Mouse (Mus musculus): ENCODE results near the gene Cdh9. TPM values are rescaled to one million over a fixed set of nuclear protein-coding genes. Genes with fewer than 3 reads are reported as not detected.

The Cdh9 gene
- total RNA-seq (2017), result not detected in 2 replicates

DNA sequence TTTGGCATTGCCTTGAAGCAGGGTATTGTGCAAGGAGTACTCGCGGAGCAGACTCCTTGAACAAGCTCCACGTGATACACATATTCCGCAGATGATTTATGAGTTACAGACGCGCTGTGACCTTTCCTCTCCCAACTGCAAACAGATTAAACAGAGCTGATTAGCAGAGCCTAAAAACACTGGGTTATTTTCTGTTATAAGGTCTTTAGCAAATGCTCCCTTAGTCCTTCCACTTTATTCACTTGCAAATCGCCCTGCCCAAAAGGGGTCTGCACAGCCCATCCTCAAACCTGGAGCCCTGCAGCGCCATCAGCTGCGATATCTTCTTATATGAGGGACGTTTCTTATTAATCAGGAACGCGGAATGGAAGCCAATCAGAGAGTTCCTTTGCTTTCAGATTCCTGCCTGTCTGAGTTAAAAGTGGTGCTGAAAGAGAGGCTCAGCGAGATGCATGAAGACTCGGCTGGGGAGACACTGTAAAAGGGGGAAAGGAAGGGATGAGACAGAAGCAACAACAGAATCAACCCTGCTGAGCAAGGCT, at the start of gene Cdh9:
Gene Cdh9 (plus strand): TSS at position 287 of the 542 bp plus-strand sequence.
- no peak for ATAC-seq (replicated peaks in 1 of 2; ENCODE audit: insufficient read depth in 1 of 2, low FRiP score in 2 of 2, low TSS enrichment in 1 of 2, low read depth in 1 of 2, poor library complexity in 2 of 2, severe bottlenecking in 2 of 2)

DNA sequence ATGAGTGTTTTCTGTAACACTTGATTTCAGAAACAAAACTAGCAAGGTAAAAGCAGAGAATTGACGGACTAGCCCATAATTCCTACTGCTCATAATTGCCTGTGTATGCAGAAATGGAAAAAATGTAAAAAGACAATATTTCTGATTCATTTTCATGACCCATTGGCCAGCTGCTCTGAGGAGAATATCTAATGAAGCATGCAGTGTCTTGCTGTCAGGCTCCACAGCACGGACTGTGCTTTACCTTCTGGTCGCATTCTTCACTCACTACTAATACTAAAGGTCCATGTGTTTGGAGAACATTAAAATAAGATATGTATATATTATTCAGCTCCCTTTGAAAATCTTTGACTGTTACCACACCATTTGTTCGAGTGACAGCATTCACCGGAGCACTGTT, 49.5 kb upstream of the Cdh9 start:
- ATAC-seq (replicated peaks in 1 of 2; ENCODE audit: insufficient read depth in 1 of 2, low FRiP score in 2 of 2, low TSS enrichment in 1 of 2, low read depth in 1 of 2, poor library complexity in 2 of 2, severe bottlenecking in 2 of 2), result no peak

DNA sequence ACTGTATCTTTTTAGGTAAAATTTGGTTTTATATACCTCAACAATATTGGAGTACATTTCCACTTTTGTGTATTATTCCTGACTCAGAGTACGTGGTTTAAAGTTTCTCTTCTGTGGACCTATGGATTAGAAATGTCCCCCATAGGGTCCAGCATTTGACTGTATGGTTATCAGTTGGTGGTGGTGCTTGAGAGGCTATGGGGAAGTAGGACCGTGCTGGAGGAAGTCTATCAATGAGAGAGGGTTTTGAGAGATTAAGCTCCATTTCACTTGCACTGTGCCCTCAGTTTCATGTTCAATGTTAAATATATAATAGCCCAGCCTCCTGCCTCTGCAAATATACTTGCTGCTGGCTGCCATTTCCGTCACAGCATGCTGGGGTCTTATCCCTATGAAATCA, 28.7 kb upstream of the Cdh9 start:
- ATAC-seq (replicated peaks in 1 of 2; ENCODE audit: insufficient read depth in 1 of 2, low FRiP score in 2 of 2, low TSS enrichment in 1 of 2, low read depth in 1 of 2, poor library complexity in 2 of 2, severe bottlenecking in 2 of 2), result no peak

DNA sequence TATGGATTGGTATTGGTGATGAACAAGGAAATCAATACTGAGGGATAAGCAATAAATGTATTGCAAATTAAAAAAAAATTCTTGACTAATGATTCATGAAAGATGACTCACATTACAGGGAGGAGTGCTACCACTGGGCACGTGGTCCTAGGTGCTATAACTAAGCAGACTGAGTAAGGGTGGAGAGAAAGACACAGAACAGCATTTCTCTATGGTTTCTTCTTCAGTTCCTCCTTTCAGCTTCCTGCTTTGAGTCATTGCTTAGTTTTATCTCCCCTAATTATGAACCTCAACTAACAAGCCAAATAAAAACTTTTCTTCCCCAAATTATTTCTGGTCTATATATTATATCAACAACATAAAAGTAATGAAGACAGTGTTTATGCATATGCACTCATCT, 26.2 kb upstream of the Cdh9 start:
- ATAC-seq (replicated peaks in 1 of 2; ENCODE audit: insufficient read depth in 1 of 2, low FRiP score in 2 of 2, low TSS enrichment in 1 of 2, low read depth in 1 of 2, poor library complexity in 2 of 2, severe bottlenecking in 2 of 2), result no peak

DNA sequence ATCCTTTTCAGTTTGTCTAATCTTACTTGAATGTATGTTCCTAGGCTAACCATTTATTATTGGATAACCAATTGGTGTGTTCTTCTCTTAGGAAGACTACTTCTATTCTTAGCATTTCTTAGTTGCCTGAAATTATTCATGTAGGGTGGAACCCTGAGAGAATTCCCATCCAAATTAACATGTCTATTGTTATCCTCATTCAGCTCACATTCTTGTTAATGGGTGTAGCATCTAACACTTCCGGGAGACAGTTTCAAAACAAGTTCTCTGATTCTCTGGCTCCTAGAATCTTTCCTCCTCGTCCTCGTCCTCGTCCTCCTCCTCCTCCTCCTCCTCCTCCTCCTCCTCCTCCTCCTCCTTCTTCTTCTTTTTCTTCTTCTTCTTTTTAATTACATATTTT, 10.5 kb downstream of the Cdh9 start:
- ATAC-seq (replicated peaks in 1 of 2; ENCODE audit: insufficient read depth in 1 of 2, low FRiP score in 2 of 2, low TSS enrichment in 1 of 2, low read depth in 1 of 2, poor library complexity in 2 of 2, severe bottlenecking in 2 of 2), result no peak

DNA sequence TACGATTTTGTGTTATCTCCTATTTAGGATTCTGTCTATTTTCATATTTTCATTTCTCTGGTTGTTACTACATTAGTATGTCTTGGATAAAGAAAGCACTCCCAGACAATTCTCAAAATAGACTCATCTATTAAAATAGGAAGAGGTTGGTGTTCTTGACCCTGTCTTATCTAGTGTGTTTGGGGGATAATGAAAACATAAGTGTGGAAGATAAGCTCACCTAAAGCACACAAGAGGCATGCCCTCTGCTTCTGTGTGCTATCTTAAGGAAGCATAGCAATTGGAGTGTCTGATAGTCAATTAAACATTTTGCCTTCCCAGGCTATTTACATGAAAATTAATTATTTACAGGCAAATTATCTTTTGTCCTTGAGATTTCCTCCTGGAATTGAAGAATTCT, 18.1 kb downstream of the Cdh9 start:
- ATAC-seq (replicated peaks in 1 of 2; ENCODE audit: insufficient read depth in 1 of 2, low FRiP score in 2 of 2, low TSS enrichment in 1 of 2, low read depth in 1 of 2, poor library complexity in 2 of 2, severe bottlenecking in 2 of 2), result no peak

DNA sequence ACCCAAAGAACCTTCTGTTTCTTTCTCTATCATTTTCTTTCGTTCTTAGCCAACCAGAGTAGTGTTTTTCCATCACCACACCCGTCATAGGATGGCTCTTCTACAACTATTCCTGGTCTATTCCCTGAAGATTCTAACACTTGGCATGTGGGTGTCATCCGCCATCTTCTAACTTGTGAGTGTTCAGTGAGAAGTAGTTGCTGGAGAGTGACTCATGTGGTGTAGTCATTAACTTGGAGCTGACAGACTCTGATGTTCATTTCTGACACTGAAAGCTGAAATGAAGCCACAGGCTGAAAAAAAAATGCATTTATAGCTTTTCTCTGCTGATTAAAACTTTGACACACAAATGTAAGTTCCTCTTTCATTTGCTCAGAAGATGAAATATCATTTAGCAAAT, 34.7 kb downstream of the Cdh9 start:
- ATAC-seq (replicated peaks in 1 of 2; ENCODE audit: insufficient read depth in 1 of 2, low FRiP score in 2 of 2, low TSS enrichment in 1 of 2, low read depth in 1 of 2, poor library complexity in 2 of 2, severe bottlenecking in 2 of 2), result no peak

DNA sequence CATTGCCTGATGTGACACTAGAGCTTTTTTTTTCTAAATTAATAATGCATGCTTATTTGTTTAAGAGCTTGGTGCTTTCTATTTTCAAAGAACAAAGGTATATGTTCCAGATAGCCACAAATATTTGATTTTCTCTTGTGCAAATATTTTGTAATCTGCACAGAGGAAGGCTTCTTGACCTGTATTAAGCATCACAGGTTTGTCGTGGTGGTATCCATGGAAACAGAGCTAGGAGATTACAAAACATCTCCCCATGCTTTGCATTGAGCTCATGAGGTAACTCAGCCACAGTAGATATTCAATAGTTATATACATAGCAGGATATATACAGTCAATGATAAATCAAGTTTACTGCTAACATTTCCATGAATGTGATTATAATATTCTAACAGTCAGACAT, 56.0 kb downstream of the Cdh9 start:
- ATAC-seq (replicated peaks in 1 of 2; ENCODE audit: insufficient read depth in 1 of 2, low FRiP score in 2 of 2, low TSS enrichment in 1 of 2, low read depth in 1 of 2, poor library complexity in 2 of 2, severe bottlenecking in 2 of 2), result no peak

DNA sequence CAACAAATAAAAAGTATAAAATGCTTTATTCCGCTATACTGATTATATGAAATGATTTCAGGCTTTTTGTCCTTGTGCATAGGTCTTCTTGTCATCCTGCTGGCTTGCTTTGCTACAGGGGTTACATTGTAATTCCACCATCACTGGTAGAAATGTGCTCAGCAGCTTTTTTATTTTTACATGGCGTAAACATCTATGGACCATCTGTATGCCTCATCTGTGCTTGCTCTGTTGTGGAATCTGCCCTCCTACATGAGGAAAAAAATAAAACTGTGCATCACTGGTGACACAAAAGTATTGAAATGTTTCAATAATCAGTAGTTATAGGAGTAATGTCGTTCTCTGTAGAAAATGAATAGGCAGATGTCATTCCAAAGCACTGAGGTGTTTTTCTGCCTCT, 64.3 kb downstream of the Cdh9 start:
- no peak for ATAC-seq (replicated peaks in 1 of 2; ENCODE audit: insufficient read depth in 1 of 2, low FRiP score in 2 of 2, low TSS enrichment in 1 of 2, low read depth in 1 of 2, poor library complexity in 2 of 2, severe bottlenecking in 2 of 2)

DNA sequence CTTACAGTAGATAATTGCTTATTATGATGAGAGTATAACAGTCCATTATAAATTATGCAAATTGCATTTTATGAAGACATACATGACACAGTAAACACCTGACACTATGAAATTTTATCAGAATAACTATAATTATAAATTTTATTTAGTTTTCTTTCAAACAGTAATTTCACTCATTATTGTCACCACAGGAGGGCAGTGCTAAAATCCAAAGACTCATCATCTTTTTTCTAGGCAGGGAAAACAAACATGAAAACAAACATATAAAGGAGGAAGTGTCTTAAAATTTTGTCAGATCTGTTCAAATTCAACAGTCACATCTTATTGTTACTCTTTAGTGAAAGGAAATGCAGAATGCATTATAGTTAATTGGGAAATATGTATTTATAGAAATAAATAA, 72.7 kb downstream of the Cdh9 start:
- no peak for ATAC-seq (replicated peaks in 1 of 2; ENCODE audit: insufficient read depth in 1 of 2, low FRiP score in 2 of 2, low TSS enrichment in 1 of 2, low read depth in 1 of 2, poor library complexity in 2 of 2, severe bottlenecking in 2 of 2)

DNA sequence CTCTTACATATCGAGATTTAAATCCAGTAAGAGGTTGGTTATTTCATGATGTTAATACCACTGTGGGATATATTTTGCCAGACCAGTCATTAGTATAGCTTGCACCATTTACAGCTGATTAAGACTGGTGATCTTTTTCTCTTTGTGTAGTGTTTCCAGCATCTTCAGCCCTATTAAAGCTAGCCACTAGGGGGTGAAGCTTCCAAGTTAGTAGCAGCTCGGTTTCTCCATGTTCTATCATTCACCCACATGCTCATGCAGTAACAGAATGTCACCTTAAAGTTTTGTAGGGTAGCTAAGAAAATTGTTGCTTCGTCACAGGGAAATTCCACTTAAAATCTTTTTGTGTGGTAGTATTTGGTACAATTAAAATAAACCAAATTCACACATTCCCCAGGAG, 82.2 kb downstream of the Cdh9 start:
- ATAC-seq (replicated peaks in 1 of 2; ENCODE audit: insufficient read depth in 1 of 2, low FRiP score in 2 of 2, low TSS enrichment in 1 of 2, low read depth in 1 of 2, poor library complexity in 2 of 2, severe bottlenecking in 2 of 2), result no peak

DNA sequence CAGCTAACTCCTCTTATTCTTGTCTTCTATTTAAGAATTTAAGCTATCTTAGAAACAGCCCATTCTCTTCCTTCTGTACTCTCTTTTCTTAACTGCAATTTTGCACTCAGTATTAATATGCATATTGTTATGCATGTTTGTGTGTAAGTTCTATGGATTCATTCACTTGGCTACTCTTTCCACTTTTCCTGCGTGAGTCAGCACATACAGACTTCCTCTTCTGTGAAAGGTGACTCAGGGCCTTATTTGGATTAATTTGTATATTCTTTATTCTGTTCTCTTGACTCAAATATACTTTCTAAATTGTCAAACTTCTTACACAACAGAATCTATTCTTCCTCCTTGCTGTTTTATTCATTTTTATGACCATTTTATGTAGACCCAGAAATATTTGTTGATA, 85.5 kb downstream of the Cdh9 start:
- no peak for ATAC-seq (replicated peaks in 1 of 2; ENCODE audit: insufficient read depth in 1 of 2, low FRiP score in 2 of 2, low TSS enrichment in 1 of 2, low read depth in 1 of 2, poor library complexity in 2 of 2, severe bottlenecking in 2 of 2)

DNA sequence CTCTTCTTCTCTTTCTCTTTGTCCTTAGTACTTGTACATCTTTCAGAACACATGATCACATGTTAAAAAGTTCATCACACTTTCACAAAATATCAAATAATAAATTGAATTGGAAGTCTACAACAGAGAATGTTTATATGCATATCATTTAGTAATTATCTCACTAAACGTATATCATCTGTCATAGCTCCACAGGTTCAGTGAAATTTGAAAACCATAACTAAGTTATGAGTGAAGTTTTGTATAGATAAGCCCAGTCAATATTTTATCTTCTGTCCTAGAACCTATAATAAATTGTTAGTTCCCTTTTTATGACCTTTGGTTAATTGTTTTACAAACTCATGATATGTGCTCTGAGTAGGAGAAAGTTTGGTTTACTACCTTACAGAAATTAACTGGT, 106.2 kb downstream of the Cdh9 start:
- no peak for ATAC-seq (replicated peaks in 1 of 2; ENCODE audit: insufficient read depth in 1 of 2, low FRiP score in 2 of 2, low TSS enrichment in 1 of 2, low read depth in 1 of 2, poor library complexity in 2 of 2, severe bottlenecking in 2 of 2)

DNA sequence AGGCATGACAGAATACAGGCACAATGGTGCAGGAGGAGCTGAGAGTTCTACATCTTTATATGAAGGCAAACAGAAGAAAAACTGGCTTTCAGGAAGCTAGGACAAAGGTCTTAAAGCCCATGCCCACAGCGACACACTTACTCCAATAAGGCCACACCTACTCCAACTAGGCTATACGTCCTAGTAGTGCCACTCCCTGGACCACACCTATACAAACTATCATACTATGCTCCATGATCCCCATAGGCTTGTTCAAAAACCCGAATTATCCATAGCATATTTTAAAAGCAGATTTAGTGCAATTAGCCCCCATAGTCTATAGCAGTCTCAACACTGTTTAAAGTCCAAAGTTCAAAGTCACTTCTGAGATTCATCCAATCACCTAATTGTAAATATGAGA, 154.0 kb downstream of the Cdh9 start:
- no peak for ATAC-seq (replicated peaks in 1 of 2; ENCODE audit: insufficient read depth in 1 of 2, low FRiP score in 2 of 2, low TSS enrichment in 1 of 2, low read depth in 1 of 2, poor library complexity in 2 of 2, severe bottlenecking in 2 of 2)

DNA sequence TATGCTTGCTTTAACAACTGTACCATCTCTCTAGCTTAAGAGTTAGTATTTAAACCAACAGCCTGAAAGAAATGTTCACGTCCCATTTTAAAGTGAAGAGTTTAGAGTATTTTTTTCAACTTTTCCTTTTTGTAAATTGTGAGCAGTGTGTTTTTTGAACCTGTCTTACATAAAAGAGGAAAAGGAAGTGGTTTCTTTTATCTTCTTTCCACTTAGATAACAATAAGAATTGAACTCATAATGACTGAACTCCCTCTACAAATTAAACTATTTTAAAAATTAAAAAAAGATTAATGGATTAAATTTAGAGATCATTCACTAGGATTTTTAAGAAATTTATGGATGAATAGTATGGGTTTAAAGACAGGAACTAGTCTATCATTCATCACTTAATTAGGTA, 168.1 kb downstream of the Cdh9 start:
- no peak for ATAC-seq (replicated peaks in 1 of 2; ENCODE audit: insufficient read depth in 1 of 2, low FRiP score in 2 of 2, low TSS enrichment in 1 of 2, low read depth in 1 of 2, poor library complexity in 2 of 2, severe bottlenecking in 2 of 2)
